Mouse (Mus musculus): ENCODE data around the gene Tnfaip1. TPM values are rescaled to one million over a fixed set of nuclear protein-coding genes. Genes with fewer than 3 reads are reported as not detected.

Gene Tnfaip1
- total RNA-seq, 2 experiments from 2014 or later, result 36.8 to 37.6 TPM

- intact Hi-C loops (cut with DNase I), result no loop called here
- peak within 1 kb of the TSS; percentile 91 for H3K27ac ChIP-seq
- peak within 1 kb of the TSS; percentile 86 for H3K4me3 ChIP-seq
- no peak; the same call in 1 of the 2 replicates for TF ChIP-seq CTCF (IDR thresholded peaks at IDR 0.05)
- peak; percentile 94 to 95 for DNase-seq (ENCODE audit: extremely low spot score in 1 of 2, low spot score in 2 of 2)
Observed at GRCm38 (mm10) chr11:78497544-78498522, 38.3 kb downstream of the Tnfaip1 start, which contains the start of gene Sarm1. TSS of gene Sarm1 (minus strand) at chr11:78497754.

GRCm38 (mm10) chr11:78497071-78497541, 39.0 kb downstream of the Tnfaip1 start:
- DNase-seq (ENCODE audit: extremely low spot score in 1 of 2, low spot score in 2 of 2), result peak; percentile 51 to 52
- Histone ChIP-seq H3K27ac (peak overlapping the region; percentile 90), H3K4me3 (peak overlapping the region; percentile 86)
- no peak; the same call in 1 of the 2 replicates for TF ChIP-seq CTCF (IDR thresholded peaks at IDR 0.05)
- intact Hi-C loops (cut with DNase I), result no loop called here

- DNase-seq (ENCODE audit: extremely low spot score in 1 of 2, low spot score in 2 of 2), result no peak
Observed at GRCm38 (mm10) chr11:78495904-78496303, 40.2 kb downstream of the Tnfaip1 start.

GRCm38 (mm10) chr11:78490781-78491241, 45.3 kb downstream of the Tnfaip1 start:
- TF ChIP-seq CTCF (IDR thresholded peaks at IDR 0.05), result peak; percentile 35
- H3K27ac ChIP-seq, result no peak overlapping the region
- intact Hi-C loops (cut with DNase I), result no loop called here
- peak overlapping the region; percentile 34 for H3K4me3 ChIP-seq
- peak; percentile 66 to 70 for DNase-seq (ENCODE audit: extremely low spot score in 1 of 2, low spot score in 2 of 2)

More at GRCm38 (mm10) chr11:78495904-78496303, 40.2 kb downstream of the Tnfaip1 start:
- H3K27ac ChIP-seq, result no peak overlapping the region
- peak overlapping the region; percentile 86 for H3K4me3 ChIP-seq
- intact Hi-C loops (cut with DNase I), result no loop called here
- TF ChIP-seq CTCF (IDR thresholded peaks at IDR 0.05), result no peak

- H3K4me3 ChIP-seq, result no peak overlapping the region
- H3K27ac ChIP-seq, result no peak overlapping the region
- DNase-seq (ENCODE audit: extremely low spot score in 1 of 2, low spot score in 2 of 2), result peak; percentile 66 to 75
- peak; percentile 83 for TF ChIP-seq CTCF (IDR thresholded peaks at IDR 0.05)
- intact Hi-C loops (cut with DNase I), result no loop called here
Observed at GRCm38 (mm10) chr11:78488168-78488567, 48.0 kb downstream of the Tnfaip1 start.

- no peak overlapping the region for H3K27ac ChIP-seq
- intact Hi-C loops (cut with DNase I), result no loop called here
Observed at GRCm38 (mm10) chr11:78483639-78484038, 52.5 kb downstream of the Tnfaip1 start.

GRCm38 (mm10) chr11:78475289-78475688, 60.8 kb downstream of the Tnfaip1 start:
- intact Hi-C loops (cut with DNase I), result no loop called here
- no peak for DNase-seq (ENCODE audit: extremely low spot score in 1 of 2, low spot score in 2 of 2)
- no peak overlapping the region for H3K27ac ChIP-seq
- H3K4me3 ChIP-seq, result no peak overlapping the region
- no peak for TF ChIP-seq CTCF (IDR thresholded peaks at IDR 0.05)

More at GRCm38 (mm10) chr11:78483639-78484038, 52.5 kb downstream of the Tnfaip1 start:
- TF ChIP-seq CTCF (IDR thresholded peaks at IDR 0.05), result no peak
- DNase-seq (ENCODE audit: extremely low spot score in 1 of 2, low spot score in 2 of 2), result no peak
- no peak overlapping the region for H3K4me3 ChIP-seq

Other genes starting within 250 kb of the Tnfaip1 start
- 10 to 100 TPM; 21.1 to 29.5 TPM for gene BC030499, start 245.5 kb downstream of the Tnfaip1 start, total RNA-seq (2021)
- gene Spag5, start 234.8 kb downstream of the Tnfaip1 start, total RNA-seq (2021), result 10 to 100 TPM; 12.1 to 16.1 TPM
- 100 to 1,000 TPM; 804 to 830 TPM for gene Aldoc, start 213.4 kb downstream of the Tnfaip1 start, total RNA-seq (2021)
- 10 to 100 TPM; 60.7 to 62.8 TPM for gene Pigs, start 207.9 kb downstream of the Tnfaip1 start, total RNA-seq (2021)
- gene Unc119, start 192.8 kb downstream of the Tnfaip1 start, total RNA-seq (2021), result 10 to 100 TPM; 29.1 to 32.2 TPM
- not detected for gene Foxn1, start 149.8 kb downstream of the Tnfaip1 start, total RNA-seq (2021)
- not detected for gene Slc13a2, start 114.1 kb downstream of the Tnfaip1 start, total RNA-seq (2021)
- gene Slc46a1, start 70.6 kb downstream of the Tnfaip1 start, total RNA-seq (2021), result 10 to 100 TPM; 11.1 to 11.5 TPM
- 10 to 100 TPM; 34.3 to 34.8 TPM for gene Sarm1, start 38.6 kb downstream of the Tnfaip1 start, total RNA-seq (2021)
- gene Vtn, start 37.2 kb downstream of the Tnfaip1 start, total RNA-seq (2021), result 10 to 100 TPM; 69.3 to 76.0 TPM
- gene Sebox, start 32.9 kb downstream of the Tnfaip1 start, total RNA-seq (2021), result 1 to 10 TPM in 1 of 2 experiments, under 1 TPM in 1; 0.79 to 1.0 TPM
- gene Tmem199, start 24.2 kb downstream of the Tnfaip1 start, total RNA-seq (2021), result 10 to 100 TPM; 40.6 to 44.3 TPM
- gene Poldip2, start 24.1 kb downstream of the Tnfaip1 start, total RNA-seq (2021), result 100 to 1,000 TPM; 115 to 118 TPM
- 10 to 100 TPM; 78.1 to 87.4 TPM for gene Ift20, start within 50 bp of the Tnfaip1 start, total RNA-seq (2021)
- 10 to 100 TPM; 17.2 to 19.3 TPM for gene Tmem97, start 14.4 kb upstream of the Tnfaip1 start, total RNA-seq (2021)
- 100 to 1,000 TPM; 115 to 118 TPM for gene Nlk, start 161.0 kb upstream of the Tnfaip1 start, total RNA-seq (2021)
- 10 to 100 TPM; 16.1 to 20.1 TPM for gene Ccnq, start 215.4 kb upstream of the Tnfaip1 start, total RNA-seq (2021)